Mouse (Mus musculus) neutrophil, adult 5-6 weeks (primary cell): ENCODE measurements around the gene Depdc5. TPM values are rescaled to one million over a fixed set of nuclear protein-coding genes. Genes with fewer than 3 reads are reported as not detected.

Experiments
- ATAC-seq: fragments of 151-379, 151-347 bp; 2 replicates; pipeline ENCODE4 v1.8.0; 2017; ENCODE audit warnings: mild to moderate bottlenecking, moderate TSS enrichment; ENCODE audit not compliant: insufficient number of reproducible peaks, poor library complexity, low FRiP score, severe bottlenecking; ENCODE audit errors: extremely low read depth
- total RNA-seq: library from RNA; stranded (forward); fragments of 200-1000 nt; gene quantifications from 2 replicates; pipeline ENCODE4 v1.2.3, GENCODE M21; 2017

Gene Depdc5
- total RNA-seq, 1 experiment from 2014 or later, result 58.4 TPM

- ATAC-seq, result no peak
Observed at GRCm38 (mm10) chr5:32989959-32990640, 126.6 kb downstream of the Depdc5 start.

- no peak for ATAC-seq
Observed at GRCm38 (mm10) chr5:32991152-32991551, 127.7 kb downstream of the Depdc5 start.

- ATAC-seq, result no peak
Observed at GRCm38 (mm10) chr5:32994471-32994870, 131.0 kb downstream of the Depdc5 start.

GRCm38 (mm10) chr5:32995756-32996155, 132.3 kb downstream of the Depdc5 start:
- no peak for ATAC-seq

- ATAC-seq, result no peak
Observed at GRCm38 (mm10) chr5:32996560-32996959, 133.1 kb downstream of the Depdc5 start.

- peak; percentile 95 for ATAC-seq
Observed at GRCm38 (mm10) chr5:32997686-32998085, 134.2 kb downstream of the Depdc5 start.

GRCm38 (mm10) chr5:32998783-32999182, 135.3 kb downstream of the Depdc5 start:
- ATAC-seq, result no peak

- no peak for ATAC-seq
Observed at GRCm38 (mm10) chr5:33001111-33001510, 137.6 kb downstream of the Depdc5 start.

- ATAC-seq, result no peak
Observed at GRCm38 (mm10) chr5:33002781-33003180, 139.3 kb downstream of the Depdc5 start.

- no peak for ATAC-seq
Observed at GRCm38 (mm10) chr5:33003500-33003899, 140.0 kb downstream of the Depdc5 start.

- no peak for ATAC-seq
Observed at GRCm38 (mm10) chr5:33004110-33004509, 140.6 kb downstream of the Depdc5 start.

- no peak for ATAC-seq
Observed at GRCm38 (mm10) chr5:33005442-33006145, 142.1 kb downstream of the Depdc5 start.

- ATAC-seq, result no peak
Observed at GRCm38 (mm10) chr5:33006670-33007069, 143.2 kb downstream of the Depdc5 start.

- ATAC-seq, result no peak
Observed at GRCm38 (mm10) chr5:33007371-33007770, 143.9 kb downstream of the Depdc5 start.

GRCm38 (mm10) chr5:33009301-33009700, 145.8 kb downstream of the Depdc5 start:
- no peak for ATAC-seq

GRCm38 (mm10) chr5:33009818-33010812, 146.6 kb downstream of the Depdc5 start:
- peak; percentile 55; the same call in 1 of the 2 replicates for ATAC-seq

- no peak for ATAC-seq
Observed at GRCm38 (mm10) chr5:33011132-33012106, 147.9 kb downstream of the Depdc5 start.

- no peak for ATAC-seq
Observed at GRCm38 (mm10) chr5:33014096-33014495, 150.6 kb downstream of the Depdc5 start.
